Comparison of ENCODE assay signal across 10 mouse cellular contexts in genomic region chr11:120346383-120347034, GRCm38 (mm10). TPM values are rescaled to one million over a fixed set of nuclear protein-coding genes. Genes with fewer than 3 reads are reported as not detected.
DNase-seq lines count a peak whose midpoint lies in the region; ATAC-seq and TF ChIP-seq lines count a peak whose summit lies in the region.
"Not testable (repeated sequence)": the region's sequence is repeated elsewhere in the genome, so short reads cannot be mapped to it uniquely, and the experiment has no call there.
"Had no signal": no experiment of that assay in that cellular context is flagged by ENCODE, and none has a peak within 500 bp of the region (broad histone marks: within the 10 kb centered on the region; RNA-seq: fewer than 3 reads in every experiment).

No protein-coding gene starts in this region.

- H3K4me2 ChIP-seq in embryonic facial prominence, embryonic 14.5 days (ENCODE audit: low read depth, low read length) = peak overlapping the region; percentile 73
- H3K4me2 ChIP-seq in hindbrain, embryonic 12.5 days (replicated peaks) = peak overlapping the region; percentile 72
- peak overlapping the region; percentile 49 for H3K4me2 ChIP-seq in liver, embryonic 14.5 days (ENCODE audit: low read depth)
- peak overlapping the region; percentile 76 for H3K4me2 ChIP-seq in midbrain, embryonic 15.5 days
- peak overlapping the region; percentile 59 for H3K4me2 ChIP-seq in stomach, embryonic 14.5 days (replicated peaks; ENCODE audit: low read depth, low read length)

- not testable (repeated sequence) for TF ChIP-seq CTCF in liver, embryonic 14.5 days (IDR thresholded peaks at IDR 0.05; ENCODE audit: low read depth)

- H3K4me3 ChIP-seq in ES-E14 (ENCODE audit: insufficient read depth in 1 of 2, low read depth in 1 of 2, low read length in 2 of 2, poor library complexity in 1 of 2, severe bottlenecking in 1 of 2) = peak overlapping the region in 1 of 2 experiments; percentile 48; a peak in 3 of 4 replicates
- peak overlapping the region; percentile 44 for H3K4me3 ChIP-seq in embryonic facial prominence, embryonic 14.5 days (ENCODE audit: low read depth, low read length)
- peak overlapping the region; percentile 47 for H3K4me3 ChIP-seq in hindbrain, embryonic 12.5 days
- H3K4me3 ChIP-seq in liver, embryonic 14.5 days (ENCODE audit: insufficient read depth in 1 of 2, low read depth in 2 of 2, low read length in 2 of 2) = peak overlapping the region; percentile 34 to 55
- H3K4me3 ChIP-seq in midbrain, embryonic 15.5 days = peak overlapping the region; percentile 47
- peak overlapping the region; percentile 42 for H3K4me3 ChIP-seq in stomach, embryonic 14.5 days (ENCODE audit: low read depth, low read length)

- H3K27ac ChIP-seq in ES-E14 (ENCODE audit: insufficient read depth, low read depth, low read length, poor library complexity, severe bottlenecking); embryonic facial prominence, embryonic 14.5 days (replicated peaks; ENCODE audit: low read depth, low read length); hindbrain, embryonic 12.5 days; liver, embryonic 14.5 days; stomach, embryonic 14.5 days (ENCODE audit: low read length): not testable (repeated sequence)
- H3K27ac ChIP-seq in midbrain, embryonic 15.5 days = peak overlapping the region; percentile 38; the same call in 1 of the 2 replicates

- H3K9ac ChIP-seq in ES-E14 (ENCODE audit: insufficient read depth, low read depth, low read length, poor library complexity, severe bottlenecking) = peak overlapping the region; percentile 39
- H3K9ac ChIP-seq in embryonic facial prominence, embryonic 14.5 days (ENCODE audit: low read depth, low read length) = peak overlapping the region; percentile 58
- peak overlapping the region; percentile 72 for H3K9ac ChIP-seq in hindbrain, embryonic 12.5 days
- H3K9ac ChIP-seq in liver, embryonic 14.5 days (replicated peaks) = not testable (repeated sequence)
- peak overlapping the region; percentile 45 for H3K9ac ChIP-seq in midbrain, embryonic 15.5 days
- H3K9ac ChIP-seq in stomach, embryonic 14.5 days (replicated peaks; ENCODE audit: low read depth, low read length) = peak overlapping the region; percentile 50

- not testable (repeated sequence) for TF ChIP-seq EP300 in liver, embryonic 14.5 days (IDR thresholded peaks at IDR 0.05; ENCODE audit: low read depth)

- in situ Hi-C loops in ES-E14 (cut with MboI; ENCODE audit: low sequenced_read_pairs in 2 of 2, unreplicated experiment in 2 of 2) = not testable (repeated sequence)

- ATAC-seq in embryonic facial prominence, embryonic 14.5 days (ENCODE audit: low read depth); hindbrain, embryonic 12.5 days (ENCODE audit: low FRiP score); liver, embryonic 14.5 days (ENCODE audit: insufficient read depth); midbrain, embryonic 15.5 days (replicated peaks); stomach, embryonic 14.5 days (ENCODE audit: insufficient number of reproducible peaks, insufficient read depth, low FRiP score, low read depth): not testable (repeated sequence)

- not testable (repeated sequence) for DNase-seq in ES-E14 (ENCODE audit: low read depth, low spot score); liver, embryonic 14.5 days (ENCODE audit: low read depth in 3 of 3, low spot score in 3 of 3)
- peak; percentile 0 for DNase-seq in embryonic facial prominence, embryonic 14.5 days (ENCODE audit: low spot score)
- peak; percentile 8 to 12 for DNase-seq in gastrocnemius, postnatal 4 days (ENCODE audit: low spot score in 2 of 2)
- peak; percentile 21 for DNase-seq in kidney, postnatal 10 days

- H3K4me1 ChIP-seq in ES-E14 (ENCODE audit: control insufficient read depth in 2 of 2, insufficient read depth in 2 of 2, low read length in 2 of 2, poor library complexity in 1 of 2) = peaks cover 2 to 11% of the 10 kb centered on the region in 2 experiments; a peak in 2 of 4 replicates
- not testable (repeated sequence) for H3K4me1 ChIP-seq in embryonic facial prominence, embryonic 14.5 days (ENCODE audit: control insufficient read depth, insufficient read depth, low read length)
- H3K4me1 ChIP-seq in hindbrain, embryonic 12.5 days = peaks cover 33% of the 10 kb centered on the region
- H3K4me1 ChIP-seq in liver, embryonic 14.5 days (replicated peaks; ENCODE audit: control insufficient read depth in 2 of 2, insufficient read depth in 2 of 2, low read length in 1 of 2) = peaks cover 11 to 23% of the 10 kb centered on the region in 2 experiments
- H3K4me1 ChIP-seq in midbrain, embryonic 15.5 days = peaks cover 46% of the 10 kb centered on the region
- peaks cover 11% of the 10 kb centered on the region for H3K4me1 ChIP-seq in stomach, embryonic 14.5 days (ENCODE audit: control insufficient read depth, insufficient read depth, low read length)

- not testable (repeated sequence) for H3K9me3 ChIP-seq in ES-E14 (ENCODE audit: control insufficient read depth, insufficient read depth, low read depth, low read length); embryonic facial prominence, embryonic 14.5 days (ENCODE audit: control insufficient read depth, low read length); hindbrain, embryonic 12.5 days (replicated peaks); liver, embryonic 14.5 days (ENCODE audit: control insufficient read depth, low read length); midbrain, embryonic 15.5 days; stomach, embryonic 14.5 days (ENCODE audit: control insufficient read depth, low read depth, low read length)

- 52% methylated on average over 9 of the region's 13 CpGs for WGBS in embryonic facial prominence, embryonic 14.5 days
- WGBS in hindbrain, embryonic 12.5 days = 63% methylated on average over 11 of the region's 13 CpGs
- 73% methylated on average over 10 of the region's 13 CpGs for WGBS in liver, embryonic 14.5 days (ENCODE audit: insufficient replicate concordance)
- 65% methylated on average over 11 of the region's 13 CpGs for WGBS in midbrain, embryonic 15.5 days
- 43% methylated on average over 10 of the region's 13 CpGs for WGBS in stomach, embryonic 14.5 days

- not testable (repeated sequence) for H3K27me3 ChIP-seq in embryonic facial prominence, embryonic 14.5 days (replicated peaks; ENCODE audit: control insufficient read depth, insufficient read depth, low read length); hindbrain, embryonic 12.5 days; midbrain, embryonic 15.5 days (replicated peaks); stomach, embryonic 14.5 days (ENCODE audit: control insufficient read depth, insufficient read depth, low read length)
- peaks cover 17% of the 10 kb centered on the region for H3K27me3 ChIP-seq in liver, embryonic 14.5 days (ENCODE audit: control insufficient read depth, insufficient read depth, low read length)

- peaks cover 21% of the 10 kb centered on the region for H3K36me3 ChIP-seq in ES-E14 (ENCODE audit: control insufficient read depth, insufficient read depth, low read length, poor library complexity, severe bottlenecking)
- H3K36me3 ChIP-seq in embryonic facial prominence, embryonic 14.5 days (ENCODE audit: control insufficient read depth, insufficient read depth, low read length) = peaks cover 22% of the 10 kb centered on the region
- H3K36me3 ChIP-seq in hindbrain, embryonic 12.5 days = peaks cover 18% of the 10 kb centered on the region
- H3K36me3 ChIP-seq in liver, embryonic 14.5 days (replicated peaks; ENCODE audit: control insufficient read depth, insufficient read depth, low read depth) = peaks cover 14% of the 10 kb centered on the region
- not testable (repeated sequence) for H3K36me3 ChIP-seq in midbrain, embryonic 15.5 days (replicated peaks)
- peaks cover 16% of the 10 kb centered on the region for H3K36me3 ChIP-seq in stomach, embryonic 14.5 days (ENCODE audit: control insufficient read depth, insufficient read depth, low read length)

RNA-seq across cellular contexts. Expression of gene Actg1, which starts 1.8 kb away (rescaled TPM):
- total RNA-seq in ES-E14 (2012; rRNA removed) = 1,716 and 2,367 TPM in 2 replicates
- 2,264 and 2,593 TPM in 2 replicates for polyA plus RNA-seq in embryonic facial prominence, embryonic 14.5 days (2014; fragmentation: Nextera tagmentation; extraction: Ambion mirVana)
- 100 to 1,000 TPM; 861 to 883 TPM for total RNA-seq in gastrocnemius, postnatal 4 days (2021)
- polyA plus RNA-seq in hindbrain, embryonic 12.5 days (2016; fragmentation: Nextera tagmentation; extraction: Ambion mirVana) = 3,608 and 3,685 TPM in 2 replicates
- 256 and 265 TPM in 2 replicates for polyA plus RNA-seq in liver, embryonic 14.5 days (2012; rRNA removed)
- 451 and 544 TPM in 2 replicates for polyA plus RNA-seq in liver, embryonic 14.5 days (2014; fragmentation: Nextera tagmentation; extraction: Ambion mirVana)
- 4,418 and 4,467 TPM in 2 replicates for polyA plus RNA-seq in midbrain, embryonic 15.5 days (2015; fragmentation: Nextera tagmentation; extraction: Ambion mirVana)
- polyA plus RNA-seq in stomach, embryonic 14.5 days (2014; fragmentation: Nextera tagmentation; extraction: Ambion mirVana) = 2,902 and 3,014 TPM in 2 replicates

RNA-seq across cellular contexts. Expression of gene Fscn2, which starts 14.8 kb away (rescaled TPM):
- 0.31 and 0.42 TPM in 2 replicates for total RNA-seq in ES-E14 (2012; rRNA removed)
- polyA plus RNA-seq in embryonic facial prominence, embryonic 14.5 days (2014; fragmentation: Nextera tagmentation; extraction: Ambion mirVana) = 0.48 and 1.1 TPM in 2 replicates
- under 1 TPM; 0.52 to 0.98 TPM for total RNA-seq in gastrocnemius, postnatal 4 days (2021)
- 1.2 and 1.3 TPM in 2 replicates for polyA plus RNA-seq in hindbrain, embryonic 12.5 days (2016; fragmentation: Nextera tagmentation; extraction: Ambion mirVana)
- not detected in 2 replicates for polyA plus RNA-seq in liver, embryonic 14.5 days (2012; rRNA removed)
- not detected in 2 replicates for polyA plus RNA-seq in liver, embryonic 14.5 days (2014; fragmentation: Nextera tagmentation; extraction: Ambion mirVana)
- 0.84 and 1.4 TPM in 2 replicates for polyA plus RNA-seq in midbrain, embryonic 15.5 days (2015; fragmentation: Nextera tagmentation; extraction: Ambion mirVana)
- 0.30 and 0.59 TPM in 2 replicates for polyA plus RNA-seq in stomach, embryonic 14.5 days (2014; fragmentation: Nextera tagmentation; extraction: Ambion mirVana)
- total RNA-seq: heart, postnatal 36 days; megakaryocyte, adult 5-6 weeks had no signal

RNA-seq across cellular contexts. Expression of gene Faap100, which starts 32.1 kb away (rescaled TPM):
- total RNA-seq in ES-E14 (2012; rRNA removed) = 27.2 and 30.0 TPM in 2 replicates
- 30.0 and 32.7 TPM in 2 replicates for polyA plus RNA-seq in embryonic facial prominence, embryonic 14.5 days (2014; fragmentation: Nextera tagmentation; extraction: Ambion mirVana)
- total RNA-seq in gastrocnemius, postnatal 4 days (2021) = 10 to 100 TPM; 16.7 to 16.9 TPM
- polyA plus RNA-seq in hindbrain, embryonic 12.5 days (2016; fragmentation: Nextera tagmentation; extraction: Ambion mirVana) = 52.2 and 59.1 TPM in 2 replicates
- 5.3 and 6.3 TPM in 2 replicates for polyA plus RNA-seq in liver, embryonic 14.5 days (2012; rRNA removed)
- 4.5 and 5.4 TPM in 2 replicates for polyA plus RNA-seq in liver, embryonic 14.5 days (2014; fragmentation: Nextera tagmentation; extraction: Ambion mirVana)
- 124 TPM in 2 replicates for polyA plus RNA-seq in midbrain, embryonic 15.5 days (2015; fragmentation: Nextera tagmentation; extraction: Ambion mirVana)
- 35.7 and 40.2 TPM in 2 replicates for polyA plus RNA-seq in stomach, embryonic 14.5 days (2014; fragmentation: Nextera tagmentation; extraction: Ambion mirVana)
